Mouse (Mus musculus) heart, adult 8-10 months (tissue): ENCODE results near the gene Bbs5. TPM values are rescaled to one million over a fixed set of nuclear protein-coding genes. Genes with fewer than 3 reads are reported as not detected.
"Not testable (repeated sequence)": the region's sequence is repeated elsewhere in the genome, so short reads cannot be mapped to it uniquely, and the experiment has no call there.

Experiments
- DNase-seq: peaks from one replicate; pipeline ENCODE4 v3.0.0; 2022; ENCODE audit warnings: low spot score
- total RNA-seq, 4 experiments: library from RNA; stranded (reverse); gene quantifications; 2 replicates each; pipeline ENCODE4 v1.2.4; 2022

Gene Bbs5
- total RNA-seq = 1 to 10 TPM; 3.6 to 4.7 (median 4.3) TPM

DNA sequence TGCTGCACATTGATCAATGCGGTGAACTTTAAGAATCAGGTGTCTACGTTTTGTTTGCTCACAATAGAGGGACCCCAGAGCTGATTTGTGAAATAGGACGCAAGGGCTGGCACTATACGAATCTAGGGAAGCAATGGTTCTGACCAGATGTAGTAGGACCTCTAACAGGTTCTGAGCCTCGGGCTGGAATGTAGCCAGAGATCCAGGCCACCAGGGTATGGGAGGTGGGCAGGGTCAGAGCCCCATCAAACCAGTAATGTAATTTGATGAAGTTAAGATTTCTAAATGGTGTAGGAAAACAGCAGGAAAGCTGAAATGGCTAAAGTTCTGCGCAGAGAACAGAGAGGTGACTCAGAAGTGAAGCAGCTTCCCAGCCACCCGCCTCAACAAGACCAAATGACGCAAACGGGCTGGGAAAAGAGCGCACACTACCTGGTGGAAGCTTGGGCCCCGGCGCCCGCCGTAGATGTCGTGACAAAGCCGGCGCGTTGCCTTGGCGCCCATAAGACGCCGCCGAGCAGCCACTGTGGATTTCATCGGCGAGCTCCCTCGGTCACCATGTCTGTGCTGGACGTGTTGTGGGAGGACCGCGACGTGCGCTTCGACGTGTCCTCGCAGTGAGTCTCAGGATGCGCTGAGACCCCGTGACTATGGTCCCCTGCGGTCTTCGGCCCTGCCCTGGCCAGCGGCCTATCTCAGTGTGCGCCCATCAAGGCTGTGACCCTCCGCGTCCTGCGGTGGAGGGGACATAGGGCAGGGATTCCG lies at the start of gene Bbs5:
Bbs5 (plus strand) TSS at position 446 of the 765 bp plus-strand sequence.
- DNase-seq = peak; percentile 88

DNA sequence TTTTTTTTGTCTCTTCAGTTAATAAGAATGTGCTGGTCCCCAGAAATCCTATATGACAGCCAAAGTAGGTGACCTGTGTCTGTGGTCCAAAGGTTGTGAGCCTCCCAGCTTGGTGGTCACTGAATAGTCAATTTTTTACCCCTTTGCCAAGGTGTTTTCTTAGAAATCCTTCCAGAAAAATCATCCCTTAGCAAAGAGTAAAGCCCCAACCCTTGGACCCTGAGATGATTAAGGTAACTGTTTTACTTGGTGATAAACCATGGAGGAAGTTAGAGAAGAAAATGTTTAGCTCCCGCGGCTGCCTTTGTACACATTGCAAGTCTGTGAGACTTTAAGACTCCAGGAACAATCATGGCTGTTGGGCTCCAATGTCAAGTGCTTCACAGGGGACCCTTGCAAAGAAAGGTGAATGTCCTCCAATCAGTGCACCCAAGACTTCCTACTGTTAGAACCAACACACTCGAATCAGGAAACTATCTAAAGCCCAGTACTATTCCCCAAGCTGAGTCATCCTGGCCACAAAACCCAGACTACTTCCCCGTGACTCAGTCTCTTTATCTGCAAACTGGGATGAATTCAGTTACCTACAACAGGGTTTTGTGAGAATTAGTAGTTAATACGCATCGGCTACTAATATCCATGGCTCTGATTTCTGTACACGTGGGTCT lies 43.1 kb upstream of the Bbs5 start:
- no peak for DNase-seq

DNA sequence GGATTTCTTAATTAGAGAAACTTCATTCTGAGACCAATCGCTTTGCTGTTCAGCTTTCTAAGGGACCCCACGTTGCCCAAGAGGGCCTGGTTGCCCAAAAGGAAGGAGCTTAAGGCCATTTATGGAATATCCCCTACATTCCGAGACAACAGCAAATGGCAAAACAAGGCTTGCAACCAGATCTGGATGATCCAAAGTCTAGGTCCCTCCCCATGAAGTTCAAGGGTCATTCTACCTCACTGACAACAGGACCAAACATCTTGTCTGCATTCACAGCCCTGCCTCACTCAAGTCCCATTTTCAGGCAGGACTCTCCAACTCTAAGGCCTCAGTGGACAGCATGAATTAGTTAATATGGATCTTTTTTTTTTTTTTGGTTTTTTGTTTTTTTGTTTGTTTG lies 40.4 kb upstream of the Bbs5 start:
- DNase-seq = no peak

DNA sequence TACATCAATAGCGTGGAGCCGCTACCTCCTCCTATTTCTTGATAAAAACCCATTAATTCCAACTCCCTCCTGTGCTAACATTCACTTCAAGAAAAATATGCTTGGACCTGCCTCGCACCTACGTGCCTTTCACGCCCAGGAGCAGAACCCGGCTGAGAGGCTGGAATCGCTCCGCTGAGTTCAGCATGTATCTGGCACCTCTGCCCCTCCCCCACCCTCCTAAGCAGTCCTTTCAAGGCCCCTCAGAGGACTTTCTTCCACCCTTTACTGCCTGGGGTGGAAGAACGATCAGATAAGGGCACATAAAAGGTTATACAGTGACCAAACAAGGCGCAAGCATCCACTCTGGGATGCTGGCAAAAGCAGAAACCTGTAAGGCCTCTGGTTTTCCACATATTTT lies 34.7 kb upstream of the Bbs5 start:
- no peak for DNase-seq

DNA sequence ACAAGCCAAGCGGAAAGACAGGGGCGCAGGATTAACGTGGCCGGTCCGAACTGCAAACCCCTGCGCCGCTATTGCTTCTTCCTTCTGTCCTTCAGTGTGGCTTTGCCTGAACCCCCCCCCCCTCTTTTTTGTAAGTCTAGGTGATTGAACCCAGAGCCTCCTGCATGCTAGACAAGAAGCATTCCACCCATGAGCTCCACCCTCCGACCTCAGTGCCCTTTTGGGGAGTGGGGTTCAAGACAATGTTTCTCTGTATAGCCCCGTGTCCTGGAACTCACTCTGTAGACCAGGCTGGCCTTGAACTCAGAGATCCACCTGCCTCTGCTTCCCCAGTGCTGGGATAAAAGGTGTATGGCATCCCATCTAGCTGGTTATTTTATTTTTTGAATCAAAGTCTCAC lies 34.3 kb upstream of the Bbs5 start:
- DNase-seq = no peak

DNA sequence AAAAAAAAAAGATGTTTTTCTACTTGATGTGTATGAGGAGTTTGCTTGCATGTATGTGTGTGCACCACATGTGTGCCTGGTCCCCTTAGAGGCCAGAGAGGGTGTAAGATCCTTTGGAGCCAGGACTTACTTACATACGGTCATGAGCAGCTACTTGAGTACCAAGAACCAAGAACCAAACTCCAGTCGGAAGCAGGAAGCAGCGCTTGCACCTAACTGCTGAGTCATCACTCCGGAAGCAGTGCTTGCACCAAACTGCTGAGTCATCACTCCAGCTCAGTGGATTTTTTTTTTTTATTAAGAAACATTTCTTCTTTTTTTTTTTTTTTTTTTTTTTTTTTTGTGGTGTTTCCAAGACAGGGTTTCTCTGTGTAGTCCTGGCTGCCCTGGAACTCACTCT lies 33.7 kb upstream of the Bbs5 start:
- DNase-seq = no peak

DNA sequence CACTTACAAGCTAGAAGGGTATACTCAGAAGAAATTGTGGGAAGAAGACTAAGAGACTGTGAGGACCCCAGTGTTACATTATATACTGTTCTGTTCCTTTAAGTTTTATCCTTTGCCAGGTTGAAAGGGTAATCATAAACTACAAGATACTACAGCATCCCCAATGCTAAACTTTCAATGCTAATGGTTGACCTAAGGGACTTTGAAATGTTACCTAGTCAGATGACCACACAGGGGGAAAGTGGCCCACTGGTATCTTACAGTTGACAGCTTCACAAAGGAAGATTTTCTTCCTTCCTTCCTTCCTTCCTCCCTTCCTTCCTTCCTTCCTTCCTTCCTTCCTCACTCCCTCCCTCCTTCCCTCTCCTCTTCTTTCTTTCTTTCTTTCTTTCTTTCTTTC lies 28.6 kb upstream of the Bbs5 start:
- DNase-seq = no peak

DNA sequence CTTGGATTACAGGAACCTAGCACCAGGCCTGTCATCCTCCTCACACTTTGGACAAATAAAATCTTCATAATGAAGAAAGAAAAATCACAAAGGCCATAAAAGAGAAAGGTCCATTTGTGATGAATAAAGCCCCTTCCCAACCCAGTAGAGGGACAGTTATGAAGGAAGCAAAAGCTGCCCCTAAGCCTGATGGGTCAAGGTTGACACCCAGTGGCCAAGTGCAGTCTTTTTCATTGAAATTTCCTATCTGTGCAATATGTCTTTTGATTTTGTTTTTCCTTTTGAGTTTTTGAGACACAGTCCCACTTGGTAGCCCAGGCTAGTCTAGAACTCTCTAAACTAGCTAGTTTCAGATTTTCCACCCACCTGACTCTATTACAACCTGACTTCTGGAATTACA lies 27.7 kb upstream of the Bbs5 start:
- DNase-seq = no peak

DNA sequence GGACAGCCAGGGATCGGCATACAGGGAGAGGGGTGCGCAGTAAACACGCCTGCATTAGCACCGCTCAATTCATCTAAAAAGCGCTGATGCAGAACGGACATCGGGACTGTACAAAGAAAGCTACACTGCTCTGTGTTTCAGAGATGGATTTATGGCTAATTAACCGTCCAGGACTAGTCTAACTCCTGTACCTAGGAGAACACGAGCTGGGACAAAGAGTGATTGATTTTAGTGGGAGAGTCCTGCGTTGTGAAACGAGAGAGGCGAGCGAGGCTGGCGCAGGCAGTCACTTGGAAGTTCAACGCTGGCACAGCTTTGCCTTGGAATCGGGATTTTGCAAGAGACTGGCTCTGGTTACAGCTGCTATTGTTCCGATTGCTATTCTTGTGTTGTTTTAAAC lies 17.8 kb upstream of the Bbs5 start:
- DNase-seq = no peak

DNA sequence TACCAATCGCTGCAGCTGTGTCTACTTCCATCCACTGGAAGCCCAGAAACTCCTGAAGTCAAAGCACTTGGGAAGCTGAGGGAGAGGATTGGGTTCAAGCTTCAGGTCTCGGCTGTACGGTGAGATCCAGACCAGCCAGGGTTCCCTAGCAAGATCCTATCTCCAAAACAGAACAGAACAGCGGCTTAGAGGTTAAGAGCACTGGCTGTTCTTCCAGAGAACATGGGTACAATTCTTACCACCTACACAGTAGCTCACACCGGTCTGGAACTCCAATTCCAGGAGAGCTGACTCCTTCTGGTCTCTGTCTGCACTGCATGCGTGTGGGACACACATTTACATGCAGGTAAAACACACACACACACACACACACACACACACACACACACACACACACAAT lies 17.1 kb upstream of the Bbs5 start:
- no peak for DNase-seq

DNA sequence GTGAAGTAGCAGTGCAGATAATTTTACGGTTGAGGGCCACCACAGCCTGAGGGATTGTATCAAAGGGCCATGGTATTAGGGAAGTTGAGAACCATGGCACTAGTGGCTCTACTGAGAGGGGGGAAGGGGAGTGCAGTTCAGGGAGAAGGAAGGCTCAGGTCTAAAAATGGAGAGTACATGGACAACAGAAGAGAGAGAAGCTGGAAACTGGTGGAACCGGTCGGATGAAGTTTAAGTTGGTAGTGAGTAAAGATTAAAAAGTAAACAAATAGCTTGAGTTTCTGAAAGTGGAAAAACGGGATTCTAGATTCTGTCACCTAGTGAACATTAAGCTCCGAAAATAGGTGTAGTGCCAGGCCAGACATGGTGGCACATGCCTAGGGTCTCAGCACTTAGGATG lies 16.2 kb upstream of the Bbs5 start:
- no peak for DNase-seq

DNA sequence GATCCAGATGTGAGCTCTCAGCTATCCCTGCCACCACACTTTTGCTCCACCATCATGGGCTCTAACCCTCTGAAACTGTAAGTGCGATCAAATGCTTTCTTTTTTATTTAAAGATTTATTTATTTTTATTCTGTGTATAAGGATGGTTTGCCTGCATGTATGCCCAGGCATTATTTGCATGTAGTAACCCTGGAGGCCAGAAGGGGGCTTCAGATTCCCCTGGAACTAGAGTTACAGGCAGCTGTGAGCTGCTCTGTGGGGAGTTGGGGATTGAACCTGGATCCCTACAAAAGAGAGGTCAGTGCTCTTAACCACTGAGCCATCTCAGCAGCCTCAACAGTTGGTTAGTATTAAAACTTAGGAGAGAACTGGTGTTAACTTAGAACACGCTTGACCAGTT lies 15.5 kb upstream of the Bbs5 start:
- DNase-seq = no peak

DNA sequence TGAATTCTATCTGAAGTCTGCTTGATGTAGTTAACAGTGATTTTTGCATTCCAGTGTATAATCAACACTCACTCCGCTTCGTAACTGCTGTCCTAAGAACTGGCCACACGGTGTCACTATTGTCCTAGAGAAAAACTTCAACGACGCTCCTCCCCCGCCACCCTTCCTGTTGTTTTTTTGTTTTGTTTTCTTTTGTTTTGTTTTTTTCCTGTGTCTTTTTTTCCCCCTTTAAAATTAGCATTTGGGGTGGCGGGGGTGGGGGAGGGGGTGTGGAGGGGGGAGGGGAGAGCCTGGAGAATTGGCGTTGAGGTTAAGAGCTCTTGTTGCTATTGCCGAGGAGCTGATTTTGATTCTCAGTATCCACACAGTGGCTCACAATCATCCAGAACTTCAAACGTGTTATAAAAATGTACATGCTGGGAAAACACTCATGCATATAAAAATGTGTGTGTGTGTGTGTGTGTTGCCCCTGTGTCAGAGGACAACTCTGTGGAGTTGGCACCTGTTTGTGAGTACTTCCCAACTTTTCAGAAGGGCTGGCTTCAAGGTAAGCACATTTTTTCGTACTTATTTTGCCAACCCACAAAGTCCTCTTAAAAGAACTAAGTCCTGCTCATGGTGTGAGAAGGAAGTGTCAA lies 11.8 kb upstream of the Bbs5 start:
- peak; percentile 50 for DNase-seq

DNA sequence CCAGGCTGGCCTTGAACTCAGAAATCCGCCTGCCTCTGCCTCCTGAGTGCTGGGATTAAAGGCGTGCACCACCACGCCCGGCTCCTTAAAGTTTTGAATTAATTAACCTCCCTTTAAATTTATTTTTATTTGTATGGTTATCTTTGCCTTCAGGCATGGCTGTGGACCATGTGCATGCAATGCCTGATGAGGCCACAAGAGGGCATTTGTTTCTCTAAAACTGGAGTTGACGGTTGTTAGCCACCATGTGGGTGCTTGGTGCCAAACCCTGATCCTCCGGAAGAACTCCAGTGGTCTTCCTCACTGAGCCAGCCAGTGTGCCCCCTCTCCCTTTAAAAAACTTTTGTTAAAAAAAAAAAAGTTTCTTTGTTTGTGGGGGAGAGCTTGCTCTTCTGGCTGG lies 11.2 kb upstream of the Bbs5 start:
- peak; percentile 32 for DNase-seq

DNA sequence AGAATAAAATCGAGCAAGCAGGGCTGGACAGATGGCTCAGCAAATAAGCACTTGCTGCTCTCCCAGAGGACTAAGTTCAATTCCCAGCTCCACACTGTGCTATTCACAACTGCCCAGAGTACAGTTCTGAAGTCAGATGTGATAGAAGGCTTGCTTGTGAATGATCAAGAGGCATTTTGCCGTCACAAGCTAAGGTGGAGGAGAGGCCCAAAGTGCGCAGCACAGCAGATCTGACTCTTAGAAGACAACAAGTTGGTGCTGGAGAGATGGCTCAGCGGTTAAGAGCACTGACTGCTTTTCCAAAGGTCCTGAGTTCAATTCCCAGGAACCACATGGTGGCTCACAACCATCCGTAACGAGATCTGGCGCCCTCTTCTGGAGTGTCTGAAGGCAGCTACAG lies 9.0 kb upstream of the Bbs5 start:
- DNase-seq = not testable (repeated sequence)

DNA sequence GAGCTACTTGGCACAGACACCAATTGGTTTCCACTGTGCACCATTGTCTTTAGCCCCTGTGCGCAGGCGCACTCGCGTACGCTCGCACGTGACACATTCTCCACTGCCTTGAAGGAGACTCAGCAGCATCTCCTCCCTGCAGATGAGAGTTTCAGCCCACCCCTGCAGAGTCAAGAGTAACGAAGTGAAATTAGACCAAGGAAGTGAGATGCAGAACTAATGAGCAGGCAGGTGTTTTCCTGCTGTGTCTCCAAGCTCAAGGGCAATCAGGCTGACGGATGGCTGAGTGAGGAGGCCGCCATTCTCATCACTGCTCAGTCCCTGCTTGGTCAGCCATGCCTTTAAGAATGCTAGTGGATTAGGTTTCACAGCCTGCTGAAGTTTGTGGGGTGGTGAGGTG lies 6.9 kb upstream of the Bbs5 start:
- DNase-seq = no peak

DNA sequence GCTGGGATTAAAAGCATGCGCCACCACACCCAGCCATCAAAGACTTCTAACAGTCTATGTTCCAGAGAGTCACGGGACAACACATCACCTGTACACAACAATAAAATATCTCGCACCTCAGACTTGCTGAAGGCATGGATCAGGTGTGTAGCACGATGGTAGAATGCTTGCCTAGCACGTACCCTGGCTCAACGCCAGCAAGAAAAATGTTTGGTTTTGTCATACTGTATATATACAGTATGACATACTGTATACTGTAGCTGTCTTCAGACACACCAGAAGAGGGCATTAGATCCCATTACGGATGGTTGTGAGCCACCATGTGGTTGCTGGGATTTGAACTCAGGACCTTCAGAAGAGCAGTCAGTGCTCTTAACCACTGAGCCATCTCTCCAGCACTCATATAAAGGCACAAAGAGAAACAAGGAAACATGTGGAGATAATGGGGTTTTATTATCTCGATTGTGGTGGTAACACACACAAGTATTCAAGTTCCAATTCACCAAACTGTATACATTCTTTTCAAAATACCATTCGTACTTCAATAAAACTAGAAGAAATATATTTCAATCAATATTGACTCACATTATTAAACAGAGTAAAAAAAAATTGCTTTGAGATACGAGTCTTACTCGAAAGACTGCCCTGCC lies 1.9 kb upstream of the Bbs5 start:
- DNase-seq = no peak

DNA sequence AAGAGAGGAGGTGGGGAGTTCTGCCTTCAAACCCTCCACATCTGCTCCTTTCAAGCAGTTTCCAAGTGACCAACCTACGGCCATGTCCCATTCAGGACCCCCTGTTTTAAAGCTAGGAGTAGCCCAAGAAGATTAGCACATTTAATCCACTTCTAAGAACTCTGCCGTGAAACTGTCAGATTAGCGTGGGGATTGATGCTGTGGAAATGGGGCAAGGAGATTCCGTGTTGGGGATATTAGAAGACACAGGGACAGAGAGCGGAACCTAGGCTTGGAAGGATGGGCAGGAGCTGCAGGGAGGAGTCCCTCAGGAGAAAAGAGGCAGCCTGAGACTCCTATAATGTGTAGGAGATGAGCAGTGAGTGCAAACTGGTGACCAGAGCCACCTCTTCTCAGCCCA lies 2.7 kb downstream of the Bbs5 start:
- no peak for DNase-seq

DNA sequence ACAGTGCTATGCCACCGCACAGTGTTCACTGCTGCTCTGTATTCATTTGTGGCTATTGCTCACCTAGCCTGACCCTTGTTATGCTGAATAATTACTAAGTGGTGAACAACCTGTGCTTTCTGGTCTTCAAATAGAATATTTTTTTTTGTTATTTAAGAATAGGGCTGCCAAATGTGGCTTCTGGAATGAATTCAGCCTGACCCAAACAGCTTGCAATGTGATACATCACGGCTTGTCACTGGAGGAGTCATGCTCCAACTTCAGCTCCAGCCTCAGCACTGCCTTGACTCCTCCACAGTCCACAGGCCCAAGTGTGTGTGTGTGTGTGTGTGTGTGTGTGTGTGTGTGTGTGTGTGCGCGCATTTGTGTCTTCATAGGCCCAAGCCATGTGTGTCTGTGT lies 12.4 kb downstream of the Bbs5 start:
- DNase-seq = no peak

DNA sequence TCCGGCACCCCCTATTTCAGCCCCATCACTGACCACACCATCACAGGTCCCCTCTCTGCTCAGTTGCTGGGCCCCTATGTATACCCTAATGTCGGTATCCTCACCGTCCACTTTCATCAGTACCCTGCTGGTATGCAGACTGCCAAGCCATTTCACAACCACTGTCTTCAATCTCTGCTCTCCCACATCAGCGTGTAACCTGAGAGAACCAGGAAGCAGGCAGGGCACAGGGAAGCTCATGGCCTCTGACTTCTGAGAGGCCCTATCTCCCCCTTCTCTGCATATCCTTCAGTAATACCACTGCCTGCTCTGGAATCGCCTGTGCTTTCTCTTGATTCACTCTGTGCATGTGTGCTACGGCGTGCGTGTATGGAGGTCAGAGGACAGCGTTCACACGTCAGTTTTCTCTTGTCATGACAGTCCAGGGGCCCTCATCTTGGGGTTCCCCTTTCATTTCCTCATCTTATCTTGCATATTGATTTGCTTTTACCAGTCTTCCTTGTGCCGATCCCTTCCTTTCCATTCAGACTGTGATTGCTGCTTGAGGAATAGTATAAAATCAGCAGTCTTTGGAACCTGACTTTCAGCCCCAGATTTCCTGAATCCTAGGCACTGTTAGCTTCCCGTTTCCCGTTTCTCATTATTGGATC lies 17.0 kb downstream of the Bbs5 start:
- no peak for DNase-seq

DNA sequence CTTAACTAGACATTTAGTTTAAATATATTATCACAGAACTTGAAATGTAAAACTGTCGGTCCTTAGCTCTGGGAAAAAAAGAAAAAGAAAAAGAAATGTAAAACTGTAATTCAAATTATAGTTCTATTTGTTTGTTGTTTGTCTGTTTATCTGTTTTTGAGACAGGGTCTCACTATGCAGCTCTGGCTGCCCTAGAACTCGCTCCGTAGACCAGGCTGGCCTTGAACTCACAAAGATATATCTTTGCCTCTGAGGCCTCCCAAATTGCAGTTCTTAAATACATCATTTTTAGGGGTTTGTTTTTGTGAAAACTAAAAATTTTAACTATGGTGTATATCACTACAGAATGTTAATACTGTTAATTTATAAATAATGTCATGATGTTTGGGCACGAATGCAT lies 20.7 kb downstream of the Bbs5 start:
- no peak for DNase-seq

DNA sequence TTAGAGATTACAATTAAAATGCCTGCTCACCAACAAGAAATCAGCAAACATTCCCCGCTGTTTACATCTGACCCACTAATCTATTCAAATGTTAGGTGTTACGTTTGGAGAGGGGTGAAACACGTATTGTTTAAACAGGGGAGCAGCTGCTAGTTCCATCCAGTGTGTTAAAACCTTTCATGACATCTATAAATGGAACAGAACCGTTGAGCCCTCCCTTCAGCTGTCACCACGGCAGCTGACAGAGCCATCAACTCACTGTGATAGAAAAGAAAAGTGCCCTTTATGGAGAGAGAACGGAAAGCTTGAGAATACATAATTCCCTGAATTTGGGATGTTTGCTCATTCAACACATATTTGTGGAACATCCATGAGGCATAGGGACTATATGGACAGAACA lies 21.4 kb downstream of the Bbs5 start:
- no peak for DNase-seq
